Mouse (Mus musculus) testis, adult 2 months (tissue): Measurements from ENCODE around the gene Cntn5.

ENCODE experiments used
- CTCF ChIP-seq: fragments of 200-500 bp; IDR thresholded peaks from 2 replicates; pipeline ENCODE4 v1.5.1; 2012; ENCODE audit warnings: low read depth, mild to moderate bottlenecking, inconsistent platforms, low read length, moderate library complexity; ENCODE audit not compliant: control insufficient read depth, insufficient read depth, insufficient replicate concordance
- POLR2A ChIP-seq: fragments of 200-500 bp; IDR thresholded peaks from 2 replicates; pipeline ENCODE4 v1.6.1; 2012; ENCODE audit warnings: low read depth, mild to moderate bottlenecking, inconsistent platforms, low read length, moderate library complexity; ENCODE audit not compliant: control insufficient read depth

DNA sequence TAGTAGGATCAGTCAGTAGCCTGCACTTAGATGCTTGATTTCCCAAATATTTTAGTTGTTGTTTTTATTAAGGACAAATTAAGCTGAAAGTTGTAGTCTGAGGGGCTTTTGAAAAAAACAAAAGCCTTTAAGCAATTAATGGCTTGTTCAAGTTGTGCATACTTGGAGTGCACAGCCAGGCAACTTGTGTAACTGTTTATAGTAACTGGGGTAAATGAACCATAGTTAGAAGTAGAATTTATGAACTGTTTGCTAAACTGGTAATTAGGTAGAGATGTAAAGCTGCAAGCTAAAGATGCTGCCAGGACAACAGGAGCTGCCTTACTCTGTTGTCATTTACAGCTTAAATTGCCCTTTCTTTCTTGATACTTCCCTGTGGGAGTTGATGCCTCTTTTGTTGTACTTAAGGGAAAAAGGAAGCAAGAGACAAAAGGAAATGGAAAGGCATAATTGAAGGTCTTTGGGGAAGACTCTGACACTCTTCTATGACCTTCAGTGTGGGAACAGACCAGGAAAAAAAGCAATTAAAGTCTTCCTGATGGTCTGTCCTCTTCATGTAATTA lies 943.9 kb downstream of the Cntn5 start:
- TF ChIP-seq POLR2A: no peak
- TF ChIP-seq CTCF: no peak
